Mouse (Mus musculus) gastrocnemius, adult 18-20 months (tissue): Measurements from ENCODE around the gene Ccdc162. TPM values are rescaled to one million over a fixed set of nuclear protein-coding genes. Genes with fewer than 3 reads are reported as not detected.

ENCODE experiments used
- DNase-seq: peaks from one replicate; pipeline ENCODE4 v3.0.0; 2021; ENCODE audit warnings: low spot score
- total RNA-seq, 2 experiments: library from RNA; stranded (reverse); gene quantifications; 2 replicates each; pipeline ENCODE4 v1.2.3; 2021

Ccdc162 gene
- total RNA-seq, 2 experiments from 2014 or later: 1.0 TPM

DNA sequence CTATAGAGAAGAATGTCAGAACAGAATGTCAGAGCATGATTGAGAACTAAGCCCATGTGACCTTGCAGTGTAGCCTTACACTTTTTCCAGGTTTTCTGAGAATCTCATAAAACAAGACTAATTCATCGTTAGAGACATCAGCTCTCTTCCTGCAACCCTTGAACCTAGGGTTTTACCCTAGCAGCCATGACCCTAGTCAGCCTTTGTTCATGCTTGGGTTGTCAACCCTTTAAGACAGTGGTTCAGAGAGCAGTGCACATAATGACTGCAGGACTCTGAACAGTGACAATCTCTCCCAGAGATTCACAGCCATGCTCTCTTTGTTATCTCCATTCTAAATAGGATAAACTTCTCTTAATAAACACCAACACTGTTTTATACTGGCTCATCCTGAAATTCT lies 137.9 kb downstream of the Ccdc162 start:
- DNase-seq: no peak

GRCm38 (mm10) chr10:41576328-41576833 lies 140.1 kb downstream of the Ccdc162 start:
- DNase-seq: no peak

GRCm38 (mm10) chr10:41575451-41576327 lies 140.7 kb downstream of the Ccdc162 start:
- DNase-seq: no peak

DNA sequence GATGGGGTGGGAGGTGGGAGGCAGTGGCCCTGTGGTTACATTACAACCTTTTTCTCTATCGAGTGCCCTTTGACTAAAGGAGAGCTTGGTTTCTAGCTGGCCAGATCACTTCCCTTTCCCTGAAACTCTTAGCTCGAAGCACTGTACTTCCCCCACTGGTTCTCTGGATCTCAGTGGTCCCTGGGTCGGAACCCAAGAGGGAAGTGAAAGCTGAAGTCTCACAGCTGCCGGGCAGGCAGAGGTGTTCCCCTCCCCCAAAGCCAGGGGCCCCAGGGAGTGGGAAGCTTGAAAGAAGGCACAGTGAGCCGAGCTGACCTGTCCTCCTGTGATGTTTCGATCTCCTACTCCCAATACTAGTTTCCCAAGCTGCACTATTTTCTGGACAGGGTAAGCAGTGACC lies 143.2 kb downstream of the Ccdc162 start:
- no peak for DNase-seq

DNA sequence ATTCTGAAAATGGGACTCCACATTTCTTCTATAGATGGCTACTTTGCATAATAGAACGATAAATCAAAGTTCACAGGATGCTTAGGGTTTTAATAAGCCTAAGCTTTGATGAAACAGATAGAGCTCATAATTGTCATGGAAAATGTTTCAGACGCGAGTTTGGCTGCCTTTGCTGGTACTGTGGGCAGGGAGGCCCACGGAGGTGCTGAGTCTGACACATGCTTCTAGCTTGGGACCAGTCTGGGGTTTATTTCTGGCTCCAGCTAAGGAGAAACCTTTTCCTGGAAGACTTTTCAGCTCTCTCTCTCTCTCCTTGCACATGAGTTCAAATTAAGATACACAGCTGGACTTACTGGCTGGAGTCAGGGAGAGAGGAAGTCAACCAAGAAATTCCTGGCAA lies 144.2 kb downstream of the Ccdc162 start:
- DNase-seq: no peak

DNA sequence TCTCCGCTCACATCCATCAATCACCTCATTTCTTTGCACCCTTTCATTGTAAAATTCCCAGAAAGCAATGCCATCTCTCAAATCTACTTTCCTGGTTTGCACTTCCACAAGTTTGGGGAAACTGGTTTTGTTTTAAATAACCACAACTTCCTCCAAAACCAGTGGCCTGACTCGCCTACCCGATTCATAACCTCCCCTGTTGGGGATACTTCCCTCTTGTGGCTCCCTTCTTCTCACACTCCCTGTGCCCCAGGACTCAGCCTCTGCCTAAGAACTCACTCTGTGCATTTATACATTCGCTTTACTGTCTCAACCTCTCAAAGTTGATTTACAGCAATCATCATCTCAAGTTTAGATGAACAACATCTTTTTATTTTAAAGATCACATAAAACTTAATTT lies 145.4 kb downstream of the Ccdc162 start:
- DNase-seq: no peak

GRCm38 (mm10) chr10:41568306-41568705 lies 148.1 kb downstream of the Ccdc162 start:
- DNase-seq: no peak

DNA sequence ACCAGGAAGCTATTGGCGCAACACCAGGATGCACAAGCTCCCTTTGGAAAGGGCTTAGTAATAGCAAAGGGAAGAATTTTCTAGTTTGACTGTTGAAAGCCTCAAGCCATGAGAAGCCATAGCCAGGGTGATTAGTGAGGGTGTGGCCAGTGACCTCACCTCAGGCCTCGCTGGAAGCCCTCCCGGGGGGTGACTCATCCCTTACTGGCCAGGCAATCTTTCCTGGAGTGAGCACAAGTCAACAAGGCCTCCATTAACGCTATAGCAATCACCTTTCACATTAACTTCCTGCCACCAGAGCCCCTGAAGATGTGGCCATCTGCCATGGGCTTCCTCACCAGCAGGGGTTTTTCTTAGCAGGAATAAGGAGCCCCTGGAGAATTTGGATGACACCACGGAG lies 151.3 kb downstream of the Ccdc162 start:
- DNase-seq: peak; percentile 70

- DNase-seq: no peak
These were observed 154.6 kb downstream of the Ccdc162 start for GRCm38 (mm10) chr10:41561701-41562395.

DNA sequence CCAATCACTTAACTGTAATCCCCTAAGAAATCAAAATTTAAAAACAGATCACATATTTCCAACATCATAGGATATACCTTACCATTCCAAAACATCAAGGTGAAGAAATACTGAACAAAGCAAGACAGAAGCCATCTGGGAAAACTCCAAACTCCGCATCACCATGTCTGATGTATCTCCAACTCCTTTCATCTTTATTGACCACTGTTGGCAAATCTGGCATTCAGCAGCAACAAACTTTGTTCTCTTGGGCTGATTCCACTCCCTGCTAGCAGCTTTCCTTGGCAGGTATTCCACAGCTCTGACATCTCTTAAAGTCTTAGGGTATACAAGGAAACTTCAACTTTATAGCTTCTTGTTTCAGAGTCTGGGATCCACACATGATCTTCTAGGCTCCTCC lies 158.0 kb downstream of the Ccdc162 start:
- no peak for DNase-seq

GRCm38 (mm10) chr10:41555081-41555480 lies 161.4 kb downstream of the Ccdc162 start:
- no peak for DNase-seq

GRCm38 (mm10) chr10:41553711-41554110 lies 162.7 kb downstream of the Ccdc162 start:
- DNase-seq: no peak

DNA sequence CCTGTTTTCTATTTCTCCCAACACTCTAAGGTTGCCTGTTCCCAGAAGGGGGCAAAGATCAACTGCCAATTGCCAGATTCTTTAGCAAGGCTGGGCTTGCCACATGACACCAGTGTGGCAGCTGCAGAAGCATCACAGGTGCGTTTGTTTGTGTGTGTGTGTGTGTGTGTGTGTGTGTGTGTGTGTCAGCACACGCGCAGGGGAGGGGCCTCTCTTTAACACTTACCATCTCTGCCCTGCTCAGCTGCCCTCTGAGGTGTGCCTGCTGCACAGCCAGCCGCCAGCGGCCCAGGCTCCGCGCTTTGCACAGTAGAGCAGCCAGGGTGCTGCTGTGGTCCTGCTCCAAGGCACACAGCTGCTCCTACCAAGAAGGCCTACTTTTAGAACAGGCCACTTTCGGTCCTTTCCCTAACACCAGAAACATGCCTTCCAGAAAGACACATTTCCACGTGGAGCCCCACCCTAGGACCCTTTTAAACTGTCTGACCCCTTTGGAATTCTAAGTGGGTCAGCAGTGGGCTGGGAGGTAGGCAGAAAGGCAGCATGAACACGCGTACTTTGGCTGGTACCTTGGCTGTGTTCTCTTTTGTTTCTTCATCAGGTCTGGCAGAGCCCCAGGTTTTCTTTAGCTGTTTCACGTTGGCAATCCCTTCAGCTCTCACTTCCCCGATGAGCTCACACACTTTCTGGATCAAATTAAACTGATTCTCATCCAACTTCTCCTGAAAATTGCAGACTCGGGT lies 163.4 kb downstream of the Ccdc162 start:
- peak; percentile 76 for DNase-seq

DNA sequence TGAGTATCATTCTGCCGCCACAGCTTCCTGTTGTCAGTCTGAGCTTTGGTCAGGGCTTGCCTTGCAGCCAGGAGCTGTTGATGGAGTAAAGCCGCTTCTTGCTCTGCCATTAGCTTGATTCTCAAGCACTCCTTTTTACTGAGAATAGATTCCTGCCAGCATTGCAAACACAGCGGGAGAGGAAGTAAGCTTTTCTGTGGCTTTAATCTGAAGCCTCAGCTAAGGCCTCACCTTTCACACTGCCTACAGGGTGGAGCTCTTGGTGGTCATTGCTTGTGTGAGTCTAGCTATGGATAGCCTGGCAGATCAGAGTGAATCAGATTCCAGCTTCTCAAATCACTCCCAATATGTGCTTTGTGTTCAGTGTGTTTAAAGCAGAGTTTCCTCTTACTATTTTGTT lies 164.1 kb downstream of the Ccdc162 start:
- DNase-seq: no peak

- peak; percentile 43 for DNase-seq
These were observed 165.7 kb downstream of the Ccdc162 start for GRCm38 (mm10) chr10:41550711-41551110.

- DNase-seq: no peak
These were observed 169.9 kb downstream of the Ccdc162 start for GRCm38 (mm10) chr10:41546396-41547165.

DNA sequence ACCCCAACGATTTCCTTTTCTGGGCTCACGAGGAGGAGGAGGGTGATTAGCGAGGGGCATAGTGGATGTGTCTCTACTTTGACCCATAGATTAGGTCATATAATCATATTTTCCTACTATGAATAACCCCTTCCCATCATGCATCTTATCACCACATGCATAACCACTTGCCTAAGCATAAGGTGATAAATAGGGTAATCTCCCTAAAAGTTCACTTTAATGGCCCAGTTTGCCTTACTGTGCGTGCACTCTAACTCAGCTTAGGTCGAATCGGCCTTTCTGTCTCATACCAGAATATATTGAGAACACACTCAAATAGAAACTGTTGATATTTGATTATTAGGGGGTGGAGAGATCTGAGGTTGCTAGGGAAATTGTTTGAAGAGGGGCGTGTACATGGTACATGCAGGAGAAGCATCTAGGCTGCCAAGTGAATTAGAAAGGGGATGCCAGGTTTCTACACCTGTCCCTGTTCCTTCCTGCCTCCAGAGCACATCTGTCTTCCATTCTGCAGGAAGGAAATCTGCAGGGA lies 171.1 kb downstream of the Ccdc162 start:
- DNase-seq: no peak

DNA sequence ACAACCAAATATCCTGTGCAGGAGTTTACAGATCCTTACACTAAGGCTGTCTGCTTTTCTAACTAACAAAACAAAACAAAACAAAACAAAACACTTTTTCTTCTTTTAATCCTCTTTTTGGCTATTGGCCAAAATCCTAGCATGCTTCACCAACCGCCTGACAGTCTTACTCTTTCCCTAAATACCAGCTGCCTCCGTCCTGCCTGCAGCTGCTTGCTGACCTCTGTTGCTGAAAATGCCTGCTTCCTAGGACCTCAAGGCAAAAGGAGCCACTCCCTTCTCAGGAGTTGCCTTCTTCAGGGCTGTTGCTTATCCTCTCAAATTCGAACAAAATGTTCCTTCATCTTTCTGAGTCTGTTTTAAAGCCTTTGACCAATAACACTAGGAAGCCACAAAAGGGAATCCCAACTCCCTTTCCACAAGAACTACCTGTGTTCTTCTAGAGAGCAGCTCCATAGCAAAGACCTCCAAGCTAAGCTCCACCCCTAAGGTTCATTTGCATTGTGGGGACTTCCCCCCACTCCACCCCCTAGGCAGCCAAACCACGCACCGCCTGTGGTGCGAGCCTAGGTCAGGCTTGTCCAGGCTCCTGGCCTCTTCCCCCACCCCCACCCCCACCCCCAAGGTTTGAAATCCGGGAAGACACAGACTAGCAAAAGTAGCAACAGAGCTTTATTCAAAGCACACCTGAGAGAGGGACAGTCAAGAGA lies 171.8 kb downstream of the Ccdc162 start:
- no peak for DNase-seq

GRCm38 (mm10) chr10:41543844-41544243 lies 172.6 kb downstream of the Ccdc162 start:
- DNase-seq: no peak

GRCm38 (mm10) chr10:41543439-41543838 lies 173.0 kb downstream of the Ccdc162 start:
- no peak for DNase-seq
